Mouse (Mus musculus) B cell, adult 2 months (primary cell): ENCODE data around the gene Tuba1c.

Experiments
- DNase-seq, 2 experiments: peaks; one replicate each; pipeline ENCODE4 v3.0.0; 2022

The Tuba1c gene

DNA sequence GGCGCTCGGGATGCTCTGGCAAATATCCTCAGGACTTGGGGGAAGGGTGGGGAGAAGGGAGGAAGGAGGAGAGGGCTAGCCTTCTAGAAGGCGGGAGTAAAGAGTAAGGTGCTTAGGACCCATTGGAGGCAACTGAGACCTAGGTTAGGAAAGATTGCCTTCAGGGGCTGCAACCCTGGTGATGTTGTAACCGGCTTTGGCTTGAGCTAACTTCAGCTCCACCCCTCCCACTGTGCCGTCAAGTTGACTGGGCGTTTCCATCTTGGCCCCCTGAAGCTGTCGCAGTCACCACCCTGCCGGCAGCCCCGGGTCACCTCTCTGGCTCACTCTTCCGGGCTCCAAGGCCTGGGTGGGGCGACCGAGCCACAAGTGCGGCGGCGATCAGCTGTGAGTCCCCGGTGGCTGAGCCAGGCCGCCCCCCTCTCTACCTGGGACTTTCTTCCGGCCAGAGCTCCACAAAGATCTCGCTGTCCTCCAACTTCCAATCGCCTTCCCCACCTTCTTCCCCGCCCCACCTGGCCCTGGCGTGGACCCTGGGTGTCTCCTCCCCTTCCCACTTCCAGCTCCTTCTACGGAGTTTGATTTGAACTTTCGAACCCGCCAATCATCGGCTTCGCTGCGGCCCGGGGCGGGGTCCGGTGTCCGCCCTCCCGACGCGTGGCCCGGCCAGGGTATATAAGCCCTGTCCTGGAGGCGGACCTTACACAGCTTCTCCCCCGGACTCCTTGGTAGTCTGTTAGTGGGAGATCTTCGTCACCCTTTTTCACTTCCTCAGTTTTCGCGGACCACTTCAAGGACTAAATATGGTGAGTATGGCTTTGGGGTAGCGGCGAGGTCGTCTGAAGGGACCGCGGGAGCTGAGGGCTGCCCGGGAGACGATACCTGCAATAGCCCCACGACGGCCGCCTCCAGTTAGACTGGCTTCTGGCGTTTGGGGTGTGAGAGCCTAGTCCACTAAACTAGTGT, at the start of gene Tuba1c:
TSS of gene Tuba1c (plus strand) at position 273 of the 966 bp plus-strand sequence.
- peak; percentile 93 to 94 for DNase-seq

DNA sequence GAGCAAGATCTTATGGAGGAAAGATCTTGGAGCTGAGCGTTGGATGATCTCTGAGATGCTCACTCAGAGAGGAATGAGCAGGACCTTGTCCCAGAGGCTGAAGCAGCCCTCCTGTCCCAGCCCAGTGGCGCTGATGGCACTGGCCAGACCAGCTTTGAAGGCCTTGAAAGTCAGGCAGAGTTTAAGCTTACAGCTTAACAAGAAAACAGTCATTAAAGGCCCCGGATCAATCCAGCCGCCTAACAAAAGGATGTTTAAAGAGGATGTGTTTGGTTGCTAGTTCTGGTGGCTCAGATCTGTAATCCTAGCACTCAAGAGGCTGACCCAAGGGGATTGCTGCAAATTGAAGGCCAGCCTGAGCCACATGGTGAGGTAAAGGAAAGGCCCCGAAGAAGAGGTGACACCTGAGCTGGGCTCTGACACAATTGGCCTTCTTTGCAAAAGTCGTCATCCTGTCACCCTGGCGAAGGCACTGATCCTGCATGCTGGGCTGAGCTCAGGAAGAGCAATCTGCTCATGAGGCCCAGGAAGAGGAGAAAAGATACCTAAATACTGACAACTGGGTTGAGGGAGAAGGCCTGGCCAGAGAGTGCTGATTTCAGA, 49.6 kb upstream of the Tuba1c start:
- DNase-seq: no peak

DNA sequence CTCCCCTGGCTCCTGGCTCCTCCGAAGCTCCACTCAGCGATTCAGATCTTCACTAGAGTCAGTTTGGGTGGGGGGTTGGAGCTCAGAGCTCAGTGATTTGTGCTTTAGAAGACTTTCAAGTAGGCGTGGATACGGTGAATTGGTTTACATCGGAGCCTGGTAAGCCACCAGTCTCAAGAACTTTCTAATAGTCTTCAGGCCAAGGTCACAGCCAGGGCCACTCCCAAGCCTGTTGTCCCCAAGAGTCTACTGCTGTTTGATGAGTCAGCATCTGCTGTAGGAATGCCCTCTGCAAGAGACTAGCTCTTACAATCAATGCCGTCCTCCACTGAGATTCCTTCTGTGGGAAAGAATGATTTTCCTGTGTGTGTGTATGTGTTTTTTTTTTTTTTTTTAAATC, 47.6 kb upstream of the Tuba1c start:
- no peak for DNase-seq

DNA sequence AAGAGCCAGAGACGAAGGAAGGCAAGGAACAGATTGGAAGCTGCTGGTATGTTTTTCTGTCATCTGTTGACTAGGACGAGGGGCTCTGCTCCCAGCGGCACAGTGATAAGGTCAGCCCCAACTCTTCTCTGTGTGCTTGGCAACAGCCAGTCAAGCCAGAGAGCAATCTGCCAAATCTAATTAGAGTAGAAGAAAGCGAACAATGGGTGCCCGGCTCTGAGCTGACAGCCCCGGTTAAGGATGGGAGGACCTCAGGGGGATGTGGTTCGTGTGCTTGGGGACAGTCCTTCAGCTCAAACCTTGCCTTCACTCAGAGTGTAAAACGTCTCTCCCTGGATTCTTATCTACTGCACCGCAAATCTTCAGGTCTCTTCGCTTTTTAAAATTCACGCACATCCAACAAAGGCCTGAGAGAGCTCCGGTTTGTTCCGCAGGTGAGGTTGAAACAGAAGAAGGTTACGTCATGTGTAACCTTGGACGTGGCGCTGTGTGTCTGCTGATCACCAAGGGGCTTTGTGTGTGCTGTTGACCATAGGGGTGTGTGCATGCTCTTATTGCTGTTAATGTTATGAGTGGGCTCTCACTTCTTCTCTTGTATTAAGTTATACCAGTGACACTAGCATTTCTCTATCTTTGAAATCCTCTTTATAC, 46.1 kb upstream of the Tuba1c start:
- DNase-seq: no peak

DNA sequence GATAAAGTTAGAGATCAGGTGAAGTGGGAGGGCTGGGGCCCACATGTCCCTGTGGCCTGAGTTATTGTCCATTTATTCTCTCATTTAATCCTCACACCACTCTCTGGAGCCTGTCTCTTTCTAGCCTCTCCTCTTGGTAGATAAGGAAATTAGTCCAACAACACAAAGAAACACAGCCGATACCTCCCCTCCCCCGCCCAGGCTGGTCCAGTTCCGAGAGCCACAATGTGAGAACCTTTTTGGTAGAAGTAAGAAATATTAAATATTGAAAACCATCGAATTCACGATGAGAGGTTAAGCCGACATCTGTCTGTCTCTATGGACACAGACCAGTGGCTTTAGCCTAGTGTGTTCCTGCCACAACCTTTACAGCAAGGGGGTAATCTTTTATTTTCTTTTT, 45.0 kb upstream of the Tuba1c start:
- peak; percentile 43 for DNase-seq

DNA sequence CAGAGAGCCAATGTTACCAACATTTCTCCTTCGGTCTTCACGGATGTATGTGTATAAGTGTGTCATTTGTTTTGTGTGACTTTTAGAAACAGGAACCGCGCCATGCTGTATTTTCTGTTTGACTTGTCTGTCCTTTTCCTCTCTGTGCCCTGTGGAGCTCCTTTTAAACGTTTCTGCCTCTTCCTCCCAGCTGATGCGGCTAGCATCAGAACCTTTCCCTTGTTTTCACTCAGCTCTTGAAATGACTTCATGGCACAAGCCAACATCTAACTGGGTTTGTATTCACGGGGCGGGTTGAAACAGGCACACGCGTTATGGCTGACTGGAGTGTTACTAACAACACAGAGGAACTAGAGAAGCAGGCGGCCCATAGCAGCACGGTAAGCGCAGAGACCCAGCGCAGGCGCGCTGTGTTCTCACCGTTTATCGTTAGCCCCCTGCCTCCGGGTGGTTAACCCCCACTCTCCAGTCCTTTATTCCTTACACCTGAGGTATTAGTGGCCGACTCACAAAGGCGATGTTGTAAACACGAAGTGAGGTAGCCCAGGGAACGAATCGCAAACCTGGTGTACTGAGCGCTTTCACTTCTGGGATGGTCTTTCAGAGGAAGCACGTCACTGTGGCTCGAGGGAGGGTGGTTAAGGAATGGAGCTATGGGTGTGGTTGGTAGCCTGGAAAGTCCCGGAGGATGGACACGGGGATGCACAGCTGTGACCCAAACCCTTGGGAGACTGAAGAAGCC, 44.3 kb upstream of the Tuba1c start:
- DNase-seq: peak; percentile 84 to 85

DNA sequence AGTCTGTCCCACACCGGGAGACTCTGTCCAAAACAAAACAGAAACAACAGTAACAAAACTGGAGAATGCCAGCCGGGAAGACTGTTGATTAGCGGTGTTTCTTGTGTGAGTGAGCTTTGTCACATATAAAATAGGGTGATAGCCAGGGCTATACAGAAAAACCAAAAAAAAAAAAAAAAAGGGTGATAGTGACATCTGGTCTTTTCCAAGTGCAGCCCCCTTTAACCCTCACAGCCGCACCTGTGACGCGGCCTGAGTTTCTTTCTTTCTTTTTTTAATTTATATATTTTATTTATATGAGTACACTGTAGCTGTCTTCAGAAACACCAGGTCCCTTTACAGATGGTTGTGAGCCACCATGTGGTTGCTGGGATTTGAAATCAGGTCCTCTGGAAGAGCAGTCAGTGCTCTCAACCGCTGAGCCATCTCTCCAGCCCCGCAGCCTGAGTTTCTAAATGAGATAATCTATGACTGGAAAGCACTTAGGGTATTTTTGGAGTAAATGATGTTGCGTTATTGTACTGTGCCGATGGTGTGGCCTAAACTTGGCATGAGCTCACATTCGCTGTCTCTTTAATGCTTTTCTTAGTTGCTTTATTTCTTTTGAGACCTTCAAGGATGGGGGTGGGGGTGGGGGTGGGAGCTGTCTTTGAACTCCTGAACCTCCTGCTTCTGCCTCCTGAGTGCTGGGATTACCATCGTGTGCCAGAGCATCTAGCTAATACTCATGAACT, 43.5 kb upstream of the Tuba1c start:
- DNase-seq: no peak

DNA sequence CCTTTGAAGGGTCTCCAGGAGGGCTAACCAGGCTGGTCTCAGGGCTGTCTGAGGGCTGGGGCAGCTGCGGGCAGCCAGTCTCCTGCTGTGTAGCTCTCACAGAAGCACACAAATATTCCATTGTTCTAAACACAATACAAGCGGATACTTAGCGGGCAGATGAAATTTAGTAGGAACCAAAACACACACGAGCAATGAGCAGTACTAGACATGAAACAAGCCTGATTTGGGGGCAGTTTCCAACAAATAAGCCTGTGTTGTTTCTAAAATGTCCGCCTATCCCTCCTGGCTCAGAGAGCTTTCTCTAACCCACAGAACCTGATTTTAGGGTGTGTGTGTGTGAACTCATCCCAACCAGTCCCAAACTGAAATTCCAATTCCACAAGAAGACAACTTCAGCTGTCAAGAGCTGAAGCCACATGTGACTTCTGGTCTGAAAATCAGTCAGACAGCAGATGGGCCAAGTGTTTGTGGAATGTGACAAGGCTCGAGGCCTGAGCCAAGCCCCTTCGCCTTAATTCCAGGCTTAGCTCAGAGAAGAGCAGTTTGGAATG, 42.5 kb upstream of the Tuba1c start:
- DNase-seq: no peak

DNA sequence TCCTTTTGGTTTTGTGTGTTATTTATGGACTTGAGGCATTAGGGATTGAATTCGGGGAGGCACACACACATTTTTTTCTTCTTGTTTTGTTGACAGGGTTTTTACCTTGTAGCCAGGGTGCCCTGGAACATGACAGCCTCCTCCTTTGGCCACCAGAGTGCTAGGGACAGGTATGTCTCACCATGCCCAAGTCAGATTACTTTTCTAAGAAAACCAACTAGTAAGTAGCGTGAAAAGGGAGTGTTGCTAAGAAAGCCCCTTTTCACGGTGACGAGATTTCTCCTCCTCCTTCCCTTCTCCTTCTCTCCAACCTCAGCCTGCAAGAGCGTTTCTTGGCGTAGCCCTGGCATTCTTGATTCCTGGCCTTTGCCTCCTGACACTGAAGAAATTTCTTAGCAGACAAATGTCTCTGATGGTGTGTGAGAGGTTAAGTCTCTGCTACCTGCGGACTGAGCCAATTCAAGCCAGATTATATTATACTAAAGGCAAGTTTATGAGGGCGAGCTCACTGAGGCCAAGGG, 42.0 kb upstream of the Tuba1c start:
- DNase-seq: no peak

DNA sequence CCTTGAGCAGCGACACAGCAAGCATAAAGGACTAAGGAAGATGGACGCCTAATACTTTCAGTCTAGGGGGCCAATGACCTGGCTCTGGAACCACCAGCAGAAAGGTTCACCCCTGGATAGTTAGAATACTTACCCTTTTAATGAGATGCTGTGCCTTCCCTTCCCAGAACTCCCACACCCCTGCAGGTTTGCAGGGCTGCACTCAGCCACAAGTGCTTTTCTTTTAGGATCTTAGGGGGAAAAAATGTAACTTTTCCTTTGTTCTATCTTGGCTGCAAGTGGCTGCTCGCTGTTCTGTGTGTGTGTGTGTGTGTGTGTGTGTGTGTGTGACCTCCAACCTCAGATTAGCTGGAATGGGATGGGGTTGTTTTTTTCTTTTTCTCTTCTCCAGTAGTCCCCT, 40.9 kb upstream of the Tuba1c start:
- no peak for DNase-seq

DNA sequence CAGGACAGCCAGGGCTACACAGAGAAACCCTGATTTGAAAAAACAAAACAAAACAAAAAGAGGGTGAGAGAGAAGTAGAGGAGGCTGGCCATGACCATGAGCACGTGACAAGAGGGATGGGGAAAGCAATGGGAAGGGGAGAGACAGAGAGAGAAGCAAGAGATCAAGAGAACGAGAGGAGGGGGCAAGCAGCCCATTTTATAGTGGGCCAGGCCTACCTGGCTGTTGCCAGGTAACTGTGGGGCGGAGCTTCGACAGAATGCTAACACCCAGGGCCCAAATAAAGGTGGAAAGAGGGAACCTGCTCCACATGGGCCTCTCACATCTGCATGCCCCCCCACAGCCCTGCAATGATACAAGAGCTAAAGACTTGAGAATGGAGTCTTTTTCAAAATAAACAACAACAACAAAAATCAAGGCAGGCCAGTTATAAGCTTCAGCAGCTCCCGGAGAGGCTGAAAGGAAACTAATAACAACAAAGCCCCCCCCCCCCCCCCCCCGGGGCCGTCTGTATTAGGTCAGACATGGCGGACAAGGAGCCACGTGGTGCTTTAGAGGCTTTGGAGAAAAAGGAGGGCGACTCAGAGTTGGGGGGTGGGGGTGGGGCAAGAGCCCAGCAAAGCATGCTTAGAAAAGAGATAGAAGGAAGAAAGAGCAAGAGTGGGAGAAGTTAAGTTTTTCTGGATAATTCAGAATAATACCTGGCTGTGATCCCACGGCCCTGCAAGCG, 39.8 kb upstream of the Tuba1c start:
- no peak for DNase-seq

DNA sequence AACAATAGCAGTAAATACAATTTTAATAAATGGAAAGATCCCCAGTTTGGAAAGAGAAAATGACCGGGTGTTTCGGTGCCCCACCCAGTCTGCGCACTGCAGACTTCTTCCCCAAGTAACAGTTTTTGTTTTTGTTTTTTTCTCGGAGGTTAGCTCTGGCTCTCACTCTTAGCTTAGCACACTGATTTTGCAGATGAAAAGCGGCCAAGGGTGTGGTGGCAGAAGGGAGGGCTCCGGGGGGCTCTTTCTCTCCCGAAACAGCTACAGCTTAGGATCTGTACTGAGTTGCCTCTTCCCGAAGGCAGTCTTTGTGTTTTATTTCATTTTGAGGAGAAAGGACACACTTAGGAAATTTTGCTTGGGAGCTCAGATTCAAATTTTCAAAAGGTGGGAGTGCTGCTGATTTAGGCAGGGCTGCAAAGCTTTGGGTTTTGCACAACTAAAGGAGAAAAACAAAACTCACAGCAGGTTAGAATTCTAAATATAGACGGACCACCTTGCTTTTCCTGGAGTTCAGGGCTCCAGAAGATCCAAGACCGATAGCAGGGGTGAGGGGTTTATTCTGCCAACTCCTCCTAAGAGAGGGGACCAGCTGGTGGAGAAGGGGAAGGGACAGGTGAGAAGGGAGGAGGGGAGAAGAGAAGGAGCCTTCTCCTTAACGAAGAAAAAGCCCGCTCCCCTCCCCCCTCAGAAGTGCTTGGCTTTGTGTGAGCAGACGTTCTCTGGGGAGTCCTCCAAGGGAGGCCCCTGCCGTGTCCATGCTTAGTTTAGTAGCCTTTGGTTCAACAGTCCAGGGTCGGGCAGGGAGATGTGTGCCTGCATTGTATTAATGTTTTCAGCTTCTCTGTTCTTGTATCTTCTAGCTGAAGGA, 38.8 kb upstream of the Tuba1c start:
- no peak for DNase-seq

DNA sequence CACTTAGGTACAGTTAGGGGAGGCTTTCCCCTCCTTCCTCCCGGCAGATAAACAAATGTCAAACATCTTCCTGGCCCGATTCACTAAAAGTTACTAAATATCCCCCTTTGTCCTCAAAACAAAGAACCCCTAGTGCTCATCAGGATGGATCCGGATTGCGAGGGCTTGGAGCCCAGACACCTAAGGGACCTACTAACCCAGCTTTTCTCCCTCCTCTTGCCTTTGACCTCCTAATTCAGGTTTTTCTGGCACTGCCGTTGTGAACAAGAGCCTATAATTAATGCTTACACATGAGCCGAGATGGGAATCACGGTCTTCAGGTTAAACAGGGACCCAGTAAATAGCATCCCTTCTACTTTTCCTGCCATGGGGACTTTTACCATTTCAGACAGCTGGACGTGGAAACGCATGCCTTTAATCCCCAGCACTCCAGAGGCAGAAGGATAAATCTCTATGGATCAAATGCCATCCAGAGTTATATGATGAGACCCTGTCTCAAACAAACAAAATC, 38.1 kb upstream of the Tuba1c start:
- DNase-seq: no peak

DNA sequence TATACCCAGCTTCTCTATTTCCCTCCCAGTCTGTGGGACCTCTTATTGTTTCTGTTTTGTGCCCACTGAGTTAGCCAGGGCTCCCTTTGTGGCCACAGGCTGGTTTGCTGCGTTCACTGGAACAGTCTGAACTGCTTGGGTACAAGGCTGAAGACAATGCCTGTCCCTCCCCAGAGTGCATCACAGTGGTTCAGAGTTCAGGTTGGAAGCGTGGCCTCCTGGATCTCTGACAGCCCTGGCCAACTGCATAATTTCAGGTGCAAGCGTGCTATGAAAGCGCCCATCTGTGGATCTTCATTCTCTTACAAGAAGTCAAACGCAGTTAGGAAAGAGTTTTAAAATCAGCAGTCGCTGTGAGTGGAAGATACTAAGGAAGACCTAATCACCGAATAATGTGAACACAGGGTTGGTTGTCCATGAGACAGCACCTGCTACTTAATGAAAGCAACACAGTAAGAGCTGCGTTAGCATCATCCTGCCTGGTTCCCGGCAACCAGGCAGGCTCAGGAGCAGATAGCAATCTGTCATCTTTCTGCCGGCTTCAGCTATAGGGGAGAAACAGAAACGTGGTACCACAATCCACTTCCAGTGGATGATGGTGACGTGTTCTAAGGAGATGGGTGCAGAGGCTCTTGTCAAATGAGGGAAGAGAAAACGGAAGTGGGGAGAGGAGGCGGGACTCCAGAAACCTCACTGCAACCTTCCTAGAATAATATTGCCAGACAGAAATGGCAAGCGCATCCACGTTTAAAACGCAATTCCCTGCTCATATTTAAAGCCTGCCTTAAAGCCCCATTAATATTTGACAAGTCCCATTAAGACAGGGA, 37.4 kb upstream of the Tuba1c start:
- DNase-seq: peak; percentile 57 to 62

DNA sequence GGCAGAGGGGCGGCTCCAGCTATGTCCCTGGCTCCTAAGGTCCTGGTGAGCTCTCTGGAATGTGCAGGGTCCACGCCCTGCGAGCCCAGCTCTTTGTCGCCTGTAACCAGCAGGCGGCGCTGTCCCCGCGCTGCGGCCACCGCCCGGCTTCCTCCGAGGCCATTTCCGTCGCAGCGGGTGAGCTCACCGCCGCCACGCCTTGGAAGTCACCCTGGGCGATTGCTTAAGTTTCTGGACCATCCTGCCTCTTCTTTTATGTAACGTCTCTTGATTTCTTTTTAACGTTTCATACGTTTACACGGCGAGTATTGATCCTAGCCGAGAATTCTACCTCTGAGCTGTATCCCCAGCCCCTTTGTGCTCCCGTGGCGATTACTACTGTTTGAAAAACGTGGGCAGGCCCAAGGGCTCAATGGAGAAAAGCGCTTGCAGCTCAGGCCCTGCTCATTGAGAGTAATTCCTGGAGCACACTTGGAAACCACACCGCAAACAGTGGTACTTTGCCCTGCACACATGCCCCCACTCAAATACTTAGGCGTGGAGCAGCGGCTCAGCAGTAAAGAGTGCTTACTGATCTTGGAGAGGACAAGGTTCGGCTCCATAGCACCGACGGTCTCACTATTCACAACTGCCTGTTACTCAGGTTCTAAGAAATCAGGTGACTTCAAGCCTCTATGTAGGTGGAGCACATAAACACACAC, 36.4 kb upstream of the Tuba1c start:
- peak; percentile 93 to 94 for DNase-seq

DNA sequence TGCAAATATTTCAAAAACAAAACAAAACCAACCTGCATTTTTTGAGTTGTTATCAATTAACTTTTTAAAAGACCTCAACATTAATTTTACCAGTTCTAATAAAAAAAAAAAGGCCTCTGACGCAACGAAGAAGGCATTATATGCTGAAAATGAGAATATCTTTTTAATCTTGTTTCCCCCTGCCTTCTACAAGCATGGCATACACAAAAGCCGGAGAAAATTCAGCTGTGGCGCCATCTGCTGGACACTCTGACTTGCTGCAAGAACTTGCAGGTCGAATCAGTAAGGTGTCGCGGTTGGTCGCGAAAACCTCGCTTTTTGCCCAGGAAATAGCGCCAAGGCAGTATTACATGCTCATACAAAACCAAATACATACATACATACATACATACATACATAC, 35.8 kb upstream of the Tuba1c start:
- DNase-seq: peak; percentile 90 to 93

DNA sequence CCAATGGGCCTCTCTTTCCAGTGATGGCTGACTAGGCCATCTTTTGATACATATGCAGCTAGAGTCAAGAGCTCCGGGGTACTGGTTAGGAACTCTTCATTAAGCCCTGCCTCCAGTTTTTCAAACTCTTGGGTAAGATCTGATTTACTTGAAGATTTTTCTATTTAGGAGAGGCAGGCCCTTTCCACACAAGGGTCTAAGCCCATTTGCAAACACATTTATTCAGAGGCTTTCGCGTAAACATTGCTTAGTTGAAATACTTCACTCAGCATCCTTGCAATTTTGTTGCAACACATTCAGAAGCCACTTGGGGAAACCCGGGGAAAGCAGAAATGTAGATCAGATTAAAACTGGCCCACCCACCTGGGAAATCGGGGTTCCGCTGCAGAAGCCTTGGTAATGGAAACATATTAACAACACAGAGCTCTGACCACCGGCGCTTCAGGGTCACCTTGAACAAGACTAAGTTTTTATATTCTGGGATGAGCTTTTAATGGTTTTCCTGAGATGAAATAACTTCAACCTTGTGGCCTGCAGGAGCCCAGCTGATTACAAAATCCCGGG, 34.7 kb upstream of the Tuba1c start:
- no peak for DNase-seq

DNA sequence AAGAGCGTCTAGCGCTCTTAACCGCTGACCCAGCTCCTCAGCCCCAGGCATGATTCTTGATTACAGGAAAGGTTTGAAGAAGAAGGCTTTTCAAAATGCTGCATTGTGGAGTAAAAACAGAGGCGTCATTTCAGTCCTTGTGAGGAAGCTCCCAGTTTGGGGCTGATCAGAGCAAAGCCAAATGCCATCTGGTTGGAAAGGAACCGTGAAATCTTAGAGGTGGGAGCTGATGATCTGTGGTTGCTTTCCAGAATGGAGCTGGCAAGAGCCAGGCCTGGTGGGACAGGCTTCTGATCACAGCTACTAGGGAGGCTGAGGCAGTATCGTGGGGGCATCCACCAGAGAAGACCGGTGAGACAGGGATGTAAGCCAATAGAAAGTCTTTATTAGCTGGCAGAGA, 32.9 kb upstream of the Tuba1c start:
- DNase-seq: no peak
